In the genomic region with DNA sequence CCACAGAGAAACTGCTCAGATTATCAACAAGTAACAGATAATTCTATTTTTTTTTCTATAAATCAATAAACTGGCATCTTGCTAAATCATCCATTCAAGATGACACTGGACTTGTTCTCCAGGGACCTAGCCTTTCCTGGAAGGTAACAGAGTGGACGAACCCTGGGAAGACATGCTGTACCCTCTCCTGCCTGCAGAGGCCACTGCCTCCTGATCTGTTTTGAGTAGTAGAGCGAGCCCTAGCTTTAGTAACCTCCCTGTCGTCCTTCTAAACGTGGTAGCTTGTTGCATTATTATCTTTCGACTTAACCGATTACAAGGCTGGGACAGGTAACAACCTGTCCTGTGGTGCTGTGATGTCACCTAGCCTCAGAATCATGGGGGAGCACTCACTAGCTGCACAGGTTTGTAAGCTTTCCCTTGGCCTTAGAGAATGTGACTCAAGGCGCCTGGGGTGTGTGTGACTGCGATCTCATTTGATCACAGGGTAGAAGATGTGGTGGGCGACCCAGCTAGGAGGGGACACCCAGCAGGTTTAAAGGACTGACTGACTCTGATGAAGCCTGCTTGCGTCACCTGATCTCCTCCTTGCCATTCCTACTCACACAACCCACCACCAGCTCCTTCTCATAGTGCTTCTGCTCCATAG, we compare ENCODE assay signal across 9 mouse cellular contexts.
DNase-seq lines count a peak whose midpoint lies in the region; ATAC-seq and TF ChIP-seq lines count a peak whose summit lies in the region.
"Had no signal": no experiment of that assay in that cellular context is flagged by ENCODE, and none has a peak within 500 bp of the region (broad histone marks: within the 10 kb centered on the region; RNA-seq: fewer than 3 reads in every experiment).

No protein-coding gene starts in this region.

- H3K36me3 ChIP-seq in forebrain, embryonic 13.5 days (ENCODE audit: poor library complexity, severe bottlenecking): no peaks in the 10 kb centered on the region
- no peaks in the 10 kb centered on the region for H3K36me3 ChIP-seq in hindbrain, embryonic 12.5 days
- H3K36me3 ChIP-seq in midbrain, embryonic 14.5 days (ENCODE audit: control insufficient read depth, insufficient read depth, low read length): no peaks in the 10 kb centered on the region
- H3K36me3 ChIP-seq: midbrain, embryonic 12.5 days had no signal

- peaks cover 11% of the 10 kb centered on the region for H3K4me1 ChIP-seq in forebrain, embryonic 13.5 days
- H3K4me1 ChIP-seq in hindbrain, embryonic 12.5 days: no peaks in the 10 kb centered on the region; the same call in 1 of the 2 replicates
- no peaks in the 10 kb centered on the region for H3K4me1 ChIP-seq in midbrain, embryonic 14.5 days (ENCODE audit: control insufficient read depth, insufficient read depth, low read length)

- intact Hi-C loops in left cerebral cortex, adult 2 months (cut with DNase I): loop anchor here (2.0 to 5.0 kb wide), 2 partner anchors 96 to 348 kb away; no protein-coding TSS in a partner anchor

- H3K9ac ChIP-seq in forebrain, embryonic 13.5 days: no peak overlapping the region
- no peak overlapping the region for H3K9ac ChIP-seq in hindbrain, embryonic 12.5 days
- no peak overlapping the region for H3K9ac ChIP-seq in midbrain, embryonic 14.5 days (replicated peaks; ENCODE audit: low read length)
- H3K9ac ChIP-seq: midbrain, embryonic 12.5 days had no signal

- peak; percentile 72; the same call in 1 of the 2 replicates for ATAC-seq in forebrain, embryonic 13.5 days
- ATAC-seq in hindbrain, embryonic 12.5 days (ENCODE audit: low FRiP score): peak; percentile 52; the same call in 1 of the 2 replicates
- no peak for ATAC-seq in midbrain, embryonic 14.5 days (ENCODE audit: low FRiP score, low TSS enrichment)

- DNase-seq in ovary, postnatal 36 days (ENCODE audit: low spot score): peak; percentile 53
- DNase-seq in ovary, postnatal 10 days (ENCODE audit: low spot score): no peak
- peak; percentile 68 for DNase-seq in adrenal gland, postnatal 10 days
- DNase-seq in left cerebral cortex, adult 2 months (ENCODE audit: extremely low spot score in 1 of 2, low spot score in 2 of 2): peak; percentile 60 to 68
- DNase-seq in midbrain, embryonic 14.5 days: peak; percentile 82
- no peak for DNase-seq in c-Kit-positive CD71-positive TER-119-positive erythroid progenitor cells, embryonic 14.5 days (ENCODE audit: low spot score)

- no peaks in the 10 kb centered on the region for H3K27me3 ChIP-seq in forebrain, embryonic 13.5 days
- peaks cover 3% of the 10 kb centered on the region; the same call in 1 of the 2 replicates for H3K27me3 ChIP-seq in hindbrain, embryonic 12.5 days
- H3K27me3 ChIP-seq in midbrain, embryonic 14.5 days (ENCODE audit: control insufficient read depth, insufficient read depth, low read length): no peaks in the 10 kb centered on the region

- no peaks in the 10 kb centered on the region for H3K9me3 ChIP-seq in forebrain, embryonic 13.5 days (replicated peaks)
- no peaks in the 10 kb centered on the region for H3K9me3 ChIP-seq in hindbrain, embryonic 12.5 days (replicated peaks)
- no peaks in the 10 kb centered on the region for H3K9me3 ChIP-seq in midbrain, embryonic 14.5 days (ENCODE audit: control insufficient read depth, low read length)
- H3K9me3 ChIP-seq: midbrain, embryonic 12.5 days had no signal

- H3K4me3 ChIP-seq in forebrain, embryonic 13.5 days: no peak overlapping the region
- H3K4me3 ChIP-seq in hindbrain, embryonic 12.5 days: no peak overlapping the region
- H3K4me3 ChIP-seq in left cerebral cortex, adult 2 months: no peak overlapping the region
- H3K4me3 ChIP-seq in midbrain, embryonic 14.5 days (replicated peaks; ENCODE audit: low read depth, low read length): no peak overlapping the region
- H3K4me3 ChIP-seq: midbrain, embryonic 12.5 days had no signal

- peak; percentile 90 for TF ChIP-seq CTCF in left cerebral cortex, adult 2 months (IDR thresholded peaks at IDR 0.05)

- 54% methylated on average over 10 of the region's 10 CpGs for WGBS in forebrain, embryonic 13.5 days
- WGBS in hindbrain, embryonic 12.5 days: 59% methylated on average over 10 of the region's 10 CpGs
- WGBS in midbrain, embryonic 14.5 days: 50% methylated on average over 10 of the region's 10 CpGs

- H3K4me2 ChIP-seq in forebrain, embryonic 13.5 days: no peak overlapping the region
- H3K4me2 ChIP-seq in hindbrain, embryonic 12.5 days (replicated peaks): no peak overlapping the region
- no peak overlapping the region for H3K4me2 ChIP-seq in midbrain, embryonic 14.5 days (ENCODE audit: low read length)
- H3K4me2 ChIP-seq: midbrain, embryonic 12.5 days had no signal

- no peak overlapping the region for H3K27ac ChIP-seq in forebrain, embryonic 13.5 days
- no peak overlapping the region for H3K27ac ChIP-seq in hindbrain, embryonic 12.5 days
- H3K27ac ChIP-seq in left cerebral cortex, adult 2 months: no peak overlapping the region
- no peak overlapping the region for H3K27ac ChIP-seq in midbrain, embryonic 14.5 days (replicated peaks; ENCODE audit: low read depth, low read length)
- H3K27ac ChIP-seq: midbrain, embryonic 12.5 days had no signal

Comparison
In these comparisons a context has a peak if more than half of its experiments do, and no peak if none do; other contexts are left out.
1. DNase-seq: peak in ovary, postnatal 36 days (single experiment), adrenal gland, postnatal 10 days (single experiment), left cerebral cortex, adult 2 months (2 of 2) and midbrain, embryonic 14.5 days (single experiment); none in ovary, postnatal 10 days (single experiment) and c-Kit-positive CD71-positive TER-119-positive erythroid progenitor cells, embryonic 14.5 days (single experiment).